Mouse (Mus musculus): ENCODE results near the gene Gm10135.

DNA sequence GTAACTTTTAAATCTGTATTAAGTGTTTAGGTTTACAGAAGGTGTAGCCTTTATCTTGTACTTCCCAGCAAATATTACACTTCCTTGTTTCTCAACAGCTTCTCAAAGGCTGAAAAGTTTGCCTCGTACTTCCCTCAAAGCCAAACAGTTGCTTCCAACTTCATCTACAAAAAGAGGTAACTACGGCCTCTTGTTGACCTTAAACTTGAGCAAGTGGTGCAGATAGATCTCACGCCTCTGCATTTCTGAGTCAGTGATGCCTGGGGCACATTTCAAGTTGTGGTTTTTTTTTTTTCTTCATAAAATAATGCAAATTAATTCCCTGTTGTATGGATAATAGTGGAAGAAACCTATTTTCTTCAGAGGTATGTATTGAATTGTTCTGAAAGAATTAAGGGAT, 8.8 kb downstream of the Gm10135 start:
- TF ChIP-seq CTCF (IDR thresholded peaks at IDR 0.05) (no peak), POLR2A (IDR thresholded peaks at IDR 0.05; ENCODE audit: insufficient read depth, low read depth, low read length) (no peak)
